Mouse (Mus musculus) CH12.LX (cell line): ENCODE results near the gene 4930544D05Rik. TPM values are rescaled to one million over a fixed set of nuclear protein-coding genes. Genes with fewer than 3 reads are reported as not detected.
A peak's percentile ranks its signal among the peaks of the same experiment; 100 is the strongest.

Experiments used
- DNase-seq: peaks from one replicate; pipeline ENCODE4 v3.0.0-alpha.2; 2013; ENCODE audit errors: extremely low read depth
- H3K27ac ChIP-seq: 2 replicates; pipeline ENCODE4 v1.5.1; 2012; ENCODE audit warnings: low read depth, mild to moderate bottlenecking, control low read depth, moderate library complexity; ENCODE audit not compliant: insufficient read depth
- H3K27me3 ChIP-seq: replicated peaks from 2 replicates; pipeline ENCODE3; 2012; ENCODE audit warnings: inconsistent platforms
- H3K36me3 ChIP-seq, 2 experiments: replicated peaks in 1 of 2; 2 replicates each; pipeline versions ENCODE3 to v1.6.1; 2012; ENCODE audit warnings: inconsistent platforms in 1 of 2, low read length in 1 of 2, mild to moderate bottlenecking in 1 of 2, mixed read lengths in 1 of 2, moderate library complexity in 1 of 2; ENCODE audit not compliant: control insufficient read depth in 1 of 2, insufficient read depth in 1 of 2
- H3K4me1 ChIP-seq, 2 experiments: 2 replicates each; pipeline ENCODE4 v1.6.1; 2012; ENCODE audit warnings: inconsistent platforms in 1 of 2, moderate library complexity in 1 of 2; ENCODE audit not compliant: insufficient read depth in 2 of 2, control insufficient read depth in 1 of 2
- H3K4me2 ChIP-seq: 2 replicates; pipeline ENCODE4 v1.6.1; 2012; ENCODE audit warnings: low read depth, mild to moderate bottlenecking, control low read depth; ENCODE audit not compliant: poor library complexity, insufficient read depth, severe bottlenecking
- H3K4me3 ChIP-seq, 3 experiments: fragments of 150-350 bp in 1 of 3; sonication (generic) in 1 of 3; replicated peaks in 1 of 3; 2 replicates each; pipeline versions ENCODE3 to v1.5.1; 2011 to 2012; ENCODE audit warnings: low read depth in 2 of 3, low read length in 2 of 3, mild to moderate bottlenecking in 2 of 3, moderate library complexity in 2 of 3, control low read depth in 1 of 3, improper control_type of control experiment in 1 of 3, inconsistent platforms in 1 of 3, mixed read lengths in 1 of 3; ENCODE audit not compliant: poor library complexity in 1 of 3
- H3K79me2 ChIP-seq: replicated peaks from 2 replicates; pipeline ENCODE4 v1.6.1; 2012; ENCODE audit warnings: mild to moderate bottlenecking, moderate library complexity; ENCODE audit not compliant: control insufficient read depth, poor library complexity, insufficient read depth, severe bottlenecking; ENCODE audit errors: extremely low read depth
- H3K9ac ChIP-seq: 2 replicates; pipeline ENCODE4 v1.6.1; 2012; ENCODE audit warnings: low read depth, mild to moderate bottlenecking, control low read depth, moderate library complexity; ENCODE audit not compliant: insufficient read depth
- H3K9me3 ChIP-seq: replicated peaks from 2 replicates; pipeline ENCODE3; 2012; ENCODE audit warnings: low read length, inconsistent platforms, mixed read lengths
- BHLHE40 ChIP-seq: IDR thresholded peaks from 2 replicates; pipeline ENCODE4 v1.6.1; 2011; ENCODE audit warnings: mild to moderate bottlenecking, low read depth, low read length, improper control_type of control experiment
- CHD2 ChIP-seq: IDR thresholded peaks from 2 replicates; pipeline ENCODE4 v1.6.1; 2011; ENCODE audit warnings: low read length, improper control_type of control experiment
- ELF1 ChIP-seq: IDR thresholded peaks from 2 replicates; pipeline ENCODE4 v1.6.1; 2014; ENCODE audit warnings: low read depth, mild to moderate bottlenecking, inconsistent platforms, low read length, improper control_type of control experiment
- EP300 ChIP-seq: IDR thresholded peaks from 2 replicates; pipeline ENCODE4 v1.6.1; 2011; ENCODE audit warnings: low read length, improper control_type of control experiment
- ETS1 ChIP-seq: conservative IDR thresholded peaks from 2 replicates; pipeline ENCODE4 v1.6.1; 2012; ENCODE audit warnings: low read depth, mild to moderate bottlenecking, inconsistent platforms, low read length, improper control_type of control experiment, moderate library complexity
- IRF4 ChIP-seq: IDR thresholded peaks from 2 replicates; pipeline ENCODE4 v1.6.1; 2014; ENCODE audit warnings: low read depth, mild to moderate bottlenecking, inconsistent platforms, low read length, improper control_type of control experiment
- MAX ChIP-seq: IDR thresholded peaks from 2 replicates; pipeline ENCODE4 v1.6.1; 2011; ENCODE audit warnings: low read length, improper control_type of control experiment
- MAZ ChIP-seq: IDR thresholded peaks from 2 replicates; pipeline ENCODE4 v1.6.1; 2012; ENCODE audit warnings: low read depth, mild to moderate bottlenecking, inconsistent platforms, low read length, improper control_type of control experiment, moderate library complexity
- MEF2A ChIP-seq: IDR thresholded peaks from 2 replicates; pipeline ENCODE4 v1.6.1; 2014; ENCODE audit warnings: low read depth, mild to moderate bottlenecking, inconsistent platforms, low read length, improper control_type of control experiment, borderline replicate concordance
- MYC ChIP-seq: IDR thresholded peaks from 2 replicates; pipeline ENCODE4 v1.6.1; 2011; ENCODE audit warnings: low read depth, mild to moderate bottlenecking, improper control_type of control experiment, low read length
- PAX5 ChIP-seq: IDR thresholded peaks from 2 replicates; pipeline ENCODE4 v1.6.1; 2012; ENCODE audit warnings: low read length, inconsistent platforms, mixed read lengths
- SIN3A ChIP-seq: IDR thresholded peaks from 2 replicates; pipeline ENCODE4 v1.6.1; 2012; ENCODE audit warnings: low read length, improper control_type of control experiment, inconsistent platforms
- TCF12 ChIP-seq: IDR thresholded peaks from 2 replicates; pipeline ENCODE4 v1.6.1; 2014; ENCODE audit warnings: low read depth, mild to moderate bottlenecking, inconsistent platforms, low read length, improper control_type of control experiment
- USF1 ChIP-seq: IDR thresholded peaks from 2 replicates; pipeline ENCODE4 v1.6.1; 2014; ENCODE audit warnings: low read depth, mild to moderate bottlenecking, inconsistent platforms, low read length, improper control_type of control experiment
- USF2 ChIP-seq: conservative IDR thresholded peaks from 2 replicates; pipeline ENCODE4 v1.6.1; 2011; ENCODE audit warnings: low read depth, low read length, improper control_type of control experiment
- ZC3H11A ChIP-seq: IDR thresholded peaks from 2 replicates; pipeline ENCODE4 v1.6.1; 2012; ENCODE audit warnings: low read depth, mild to moderate bottlenecking, inconsistent platforms, low read length, improper control_type of control experiment
- ZNF384 ChIP-seq: IDR thresholded peaks from 2 replicates; pipeline ENCODE4 v1.6.1; 2012; ENCODE audit warnings: low read depth, low read length, improper control_type of control experiment, inconsistent platforms
- dilution Hi-C: fragments of 300-500 bp; cut with MboI; formaldehyde crosslinking; loops from 2 replicates; pipeline ENCODE4 v1.14.3; 2020; ENCODE audit warnings: low sequenced_read_pairs; ENCODE audit not compliant: extremely low pct_unique_long_range_greater_than_20kb, extremely low pct_ligation_motif_present
- in situ Hi-C: fragments of 300-500 bp; cut with MboI; formaldehyde crosslinking; loops from 3 replicates; pipeline ENCODE4 v1.14.3; 2019; ENCODE audit warnings: low sequenced_read_pairs, low pct_ligation_motif_present, low pct_unique_long_range_greater_than_20kb, mixed read lengths
- polyA plus RNA-seq: library from polyadenylated mRNA; unstranded; fragments of >175 nt; gene quantifications from 2 replicates; pipeline ENCODE4 v1.2.1, GENCODE M21; 2012; ENCODE audit warnings: low read depth; ENCODE audit not compliant: insufficient read length
- total RNA-seq, 2 experiments: library from RNA; depleted of rRNA; stranded (reverse); fragments of 300-350 nt in 1 of 2; fragments of >200 nt in 1 of 2; gene quantifications; 2 replicates each; pipeline ENCODE4 v1.2.3; 2012 to 2014

4930544D05Rik gene
- total and polyA plus RNA-seq, 3 experiments: 0.17 TPM; not detected in 2

GRCm38 (mm10) chr11:70583775-70584174, 31.9 kb upstream of the 4930544D05Rik start (continued):
- no peak for TF ChIP-seq CHD2
- TF ChIP-seq ZNF384: no peak; the same call in 1 of the 2 replicates
- 0 out of 2 replicates have a peak, but pooled peaks have one; percentile 35 for TF ChIP-seq SIN3A
- TF ChIP-seq USF1: no peak
- TF ChIP-seq MYC: peak; percentile 92
- no peak for TF ChIP-seq ZC3H11A
- TF ChIP-seq USF2: no peak
- no peak for TF ChIP-seq PAX5

- TF ChIP-seq MAX (no peak), TCF12 (peak; percentile 62; the same call in 1 of the 2 replicates), MEF2A (0 out of 2 replicates have a peak, but pooled peaks have one; percentile 24), IRF4 (peak; percentile 33; the same call in 1 of the 2 replicates), ETS1 (peak; percentile 70), BHLHE40 (peak; percentile 65), MAZ (0 out of 2 replicates have a peak, but pooled peaks have one; percentile 42), ELF1 (no peak)
- Histone ChIP-seq H3K79me2 (peaks cover 9% of the 10 kb centered on the region; the same call in 1 of the 2 replicates), H3K9me3 (no peaks in the 10 kb centered on the region), H3K4me3 (no peak overlapping the region), H3K36me3 (peaks cover 0 to 35% of the 10 kb centered on the region in 2 experiments), H3K9ac (peak overlapping the region; percentile 7; the same call in 1 of the 2 replicates), H3K4me1 (peaks cover 54 to 95% of the 10 kb centered on the region in 2 experiments), H3K27ac (peak overlapping the region; percentile 58), H3K4me2 (peak overlapping the region; percentile 60; the same call in 1 of the 2 replicates), H3K27me3 (no peaks in the 10 kb centered on the region)
- in situ Hi-C loops (no loop called here), dilution Hi-C loops (no loop called here)
- DNase-seq: no peak
Measured at GRCm38 (mm10) chr11:70585457-70585856, 30.2 kb upstream of the 4930544D05Rik start.

DNA sequence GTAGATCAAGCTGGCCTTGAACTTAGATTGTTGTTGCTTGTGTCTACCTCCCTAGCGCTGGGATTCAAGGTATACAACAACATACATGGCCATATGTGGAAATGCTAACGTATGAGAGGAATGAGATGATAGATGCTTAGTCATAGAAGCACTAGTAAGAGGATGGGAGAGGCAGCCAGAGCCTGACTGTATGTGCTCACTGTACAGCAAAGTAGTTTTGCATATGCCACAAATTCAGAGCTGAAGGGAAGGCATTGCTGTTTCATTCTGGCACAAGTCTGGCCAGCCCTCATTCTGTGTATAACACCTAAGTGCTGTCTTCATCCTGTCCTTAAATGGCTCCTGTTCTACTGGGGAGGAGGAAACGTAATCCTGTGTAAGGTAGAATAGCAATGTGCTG, 29.4 kb upstream of the 4930544D05Rik start:
- peak overlapping the region in 1 of 3 experiments; percentile 1 for H3K4me3 ChIP-seq
- H3K27ac ChIP-seq: peak overlapping the region; percentile 38
- no peaks in the 10 kb centered on the region for H3K9me3 ChIP-seq
- H3K36me3 ChIP-seq: peaks cover 0 to 35% of the 10 kb centered on the region in 2 experiments
- peak overlapping the region; percentile 7; the same call in 1 of the 2 replicates for H3K9ac ChIP-seq
- peaks cover 9% of the 10 kb centered on the region; the same call in 1 of the 2 replicates for H3K79me2 ChIP-seq
- TF ChIP-seq USF1 (no peak), MEF2A (peak; percentile 19; the same call in 1 of the 2 replicates), BHLHE40 (peak; percentile 52), ZNF384 (no peak), ETS1 (no peak; the same call in 1 of the 2 replicates), EP300 (0 out of 2 replicates have a peak, but pooled peaks have one; percentile 23), TCF12 (0 out of 2 replicates have a peak, but pooled peaks have one; percentile 11), SIN3A (0 out of 2 replicates have a peak, but pooled peaks have one; percentile 47)
- TF ChIP-seq, all 38 proteins: peak for 5
- dilution Hi-C loops: no loop called here
- H3K4me1 ChIP-seq: peaks cover 49 to 96% of the 10 kb centered on the region in 2 experiments
- in situ Hi-C loops: no loop called here
- H3K4me2 ChIP-seq: peak overlapping the region; percentile 60; the same call in 1 of the 2 replicates
- DNase-seq: peak; percentile 72
- no peaks in the 10 kb centered on the region for H3K27me3 ChIP-seq
